Mouse (Mus musculus) myocyte (in vitro differentiated cells): ENCODE measurements around the gene Arntl. TPM values are rescaled to one million over a fixed set of nuclear protein-coding genes. Genes with fewer than 3 reads are reported as not detected.

Experiments used
- H3K27me3 ChIP-seq: one replicate; pipeline ENCODE4 v1.6.1; 2011; ENCODE audit not compliant: control insufficient read depth, insufficient read depth, insufficient read length
- H3K36me3 ChIP-seq: one replicate; pipeline ENCODE4 v1.6.1; 2011; ENCODE audit not compliant: control insufficient read depth, insufficient read depth
- H3K4me2 ChIP-seq: one replicate; pipeline ENCODE4 v1.6.1; 2011; ENCODE audit warnings: low read depth, control low read depth
- H3K4me3 ChIP-seq: one replicate; pipeline ENCODE4 v1.5.1; 2011; ENCODE audit warnings: mild to moderate bottlenecking, control low read depth, moderate library complexity
- H3K79me2 ChIP-seq: one replicate; pipeline ENCODE4 v1.6.1; 2011; ENCODE audit not compliant: control insufficient read depth, insufficient read depth
- H3ac ChIP-seq: one replicate; pipeline ENCODE4 v1.6.1; 2011; ENCODE audit not compliant: control insufficient read depth, insufficient read length
- CEBPB ChIP-seq: IDR thresholded peaks from 2 replicates; pipeline ENCODE4 v1.6.1; 2011; ENCODE audit warnings: mild to moderate bottlenecking, moderate library complexity; ENCODE audit not compliant: poor library complexity, insufficient read depth, severe bottlenecking
- E2F4 ChIP-seq: IDR thresholded peaks from one replicate; pipeline ENCODE4 v1.6.1; 2011; ENCODE audit warnings: mild to moderate bottlenecking, control low read depth, moderate library complexity; ENCODE audit not compliant: insufficient read depth
- MAX ChIP-seq: IDR thresholded peaks from one replicate; pipeline ENCODE4 v1.6.1; 2011; ENCODE audit warnings: low read depth, mild to moderate bottlenecking, control low read depth
- MYOD1 ChIP-seq, 3 experiments: IDR thresholded peaks; one replicate each; pipeline ENCODE4 v1.6.1; 2011; ENCODE audit warnings: control low read depth in 2 of 3, low read depth in 2 of 3, mild to moderate bottlenecking in 2 of 3, moderate library complexity in 1 of 3; ENCODE audit not compliant: insufficient read length in 2 of 3, control insufficient read depth in 1 of 3
- MYOG ChIP-seq, 3 experiments: IDR thresholded peaks; one replicate each; pipeline ENCODE4 v1.6.1; 2011; ENCODE audit warnings: control low read depth in 2 of 3, low read depth in 2 of 3, mild to moderate bottlenecking in 2 of 3; ENCODE audit not compliant: insufficient read length in 2 of 3, control insufficient read depth in 1 of 3, insufficient read depth in 1 of 3
- POLR2A ChIP-seq: IDR thresholded peaks from one replicate; pipeline ENCODE4 v1.6.1; 2011; ENCODE audit warnings: low read depth, mild to moderate bottlenecking, control low read depth, moderate library complexity; ENCODE audit not compliant: insufficient read length
- POLR2AphosphoS2 ChIP-seq: IDR thresholded peaks from one replicate; pipeline ENCODE4 v1.6.1; 2011; ENCODE audit warnings: low read depth, control low read depth; ENCODE audit not compliant: insufficient read length
- REST ChIP-seq: IDR thresholded peaks from one replicate; pipeline ENCODE4 v1.6.1; 2011; ENCODE audit warnings: mild to moderate bottlenecking, control low read depth, moderate library complexity; ENCODE audit not compliant: insufficient read depth, insufficient read length
- SRF ChIP-seq: IDR thresholded peaks from one replicate; pipeline ENCODE4 v1.6.1; 2011; ENCODE audit warnings: low read depth; ENCODE audit not compliant: control insufficient read depth, insufficient read length
- TCF12 ChIP-seq: IDR thresholded peaks from one replicate; pipeline ENCODE4 v1.6.1; 2011; ENCODE audit warnings: mild to moderate bottlenecking, control low read depth; ENCODE audit not compliant: poor library complexity, insufficient read depth, severe bottlenecking
- TCF3 ChIP-seq: IDR thresholded peaks from one replicate; pipeline ENCODE4 v1.6.1; 2011; ENCODE audit warnings: low read depth, control low read depth; ENCODE audit not compliant: insufficient read length
- USF1 ChIP-seq: IDR thresholded peaks from one replicate; pipeline ENCODE4 v1.6.1; 2011; ENCODE audit warnings: low read depth, mild to moderate bottlenecking, control low read depth, moderate library complexity
- polyA plus RNA-seq: library from polyadenylated mRNA; unstranded; fragments of >200 nt; fragmentation: generic; extraction: Trizol; gene quantifications from one replicate; pipeline ENCODE4 v1.2.1, GENCODE M21; 2012; ENCODE audit warnings: missing spikeins

The Arntl gene
- polyA plus RNA-seq = 10.5 TPM

- TF ChIP-seq E2F4 (no peak), SRF (no peak), MYOD1 (IDR thresholded peaks at IDR 0.05; ENCODE audit: control insufficient read depth in 1 of 3, insufficient read length in 2 of 3, low read depth in 2 of 3) (no peak), USF1 (no peak), MYOG (IDR thresholded peaks at IDR 0.05; ENCODE audit: control insufficient read depth in 1 of 3, insufficient read depth in 1 of 3, insufficient read length in 2 of 3, low read depth in 2 of 3) (no peak), TCF3 (no peak), POLR2AphosphoS2 (peak; percentile 90), POLR2A (peak; percentile 93), REST (no peak), CEBPB (no peak), TCF12 (no peak), MAX (no peak)
These were observed at the start of gene Arntl for GRCm38 (mm10) chr7:113206644-113207470. Gene Arntl (plus strand): TSS chr7:113207465.

DNA sequence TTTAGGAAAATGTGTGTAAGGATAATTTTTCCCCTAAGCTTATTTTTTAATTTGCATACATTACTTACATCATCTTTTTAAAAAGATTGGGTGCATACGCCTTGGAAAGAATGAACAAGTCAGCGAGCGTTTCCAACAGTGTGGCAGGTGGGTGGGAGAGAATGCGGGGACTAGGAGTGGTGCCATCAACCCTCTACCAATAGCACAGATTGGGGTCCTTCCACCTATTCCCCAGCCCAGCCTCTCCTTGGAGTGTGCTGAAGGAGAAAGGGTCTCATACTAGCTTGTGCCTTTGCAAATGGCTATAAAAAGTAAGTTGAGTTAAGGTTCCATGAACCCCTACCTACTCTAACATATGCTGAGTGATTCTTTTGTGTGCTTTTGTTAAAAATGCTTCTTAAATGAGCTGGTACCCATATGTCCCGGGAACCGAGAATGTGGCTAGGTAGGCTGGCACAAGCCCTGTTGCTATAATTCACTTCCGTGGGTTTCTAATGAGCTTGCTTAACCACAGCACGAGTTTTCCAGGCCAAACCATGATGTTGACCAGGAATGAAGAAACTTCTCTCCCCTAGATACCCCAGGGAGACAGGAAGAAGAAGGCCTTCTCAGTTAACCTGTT lies 46.1 kb upstream of the Arntl start:
- no peak overlapping the region for H3ac ChIP-seq
- TF ChIP-seq MAX (no peak), CEBPB (no peak), REST (no peak)
- H3K27me3 ChIP-seq = no peaks in the 10 kb centered on the region
- no peaks in the 10 kb centered on the region for H3K36me3 ChIP-seq
- no peak overlapping the region for H3K4me3 ChIP-seq
- no peaks in the 10 kb centered on the region for H3K79me2 ChIP-seq
- no peak overlapping the region for H3K4me2 ChIP-seq

More at GRCm38 (mm10) chr7:113206644-113207470, at the start of gene Arntl:
- peak within 1 kb of the TSS; percentile 40 for H3ac ChIP-seq
- peak within 1 kb of the TSS; percentile 95 for H3K4me2 ChIP-seq
- peak within 1 kb of the TSS; percentile 56 for H3K4me3 ChIP-seq
- H3K27me3 ChIP-seq = no peaks in the 10 kb centered on the region
- no peaks in the 10 kb centered on the region for H3K36me3 ChIP-seq
- H3K79me2 ChIP-seq = peaks cover 33% of the 10 kb centered on the region

DNA sequence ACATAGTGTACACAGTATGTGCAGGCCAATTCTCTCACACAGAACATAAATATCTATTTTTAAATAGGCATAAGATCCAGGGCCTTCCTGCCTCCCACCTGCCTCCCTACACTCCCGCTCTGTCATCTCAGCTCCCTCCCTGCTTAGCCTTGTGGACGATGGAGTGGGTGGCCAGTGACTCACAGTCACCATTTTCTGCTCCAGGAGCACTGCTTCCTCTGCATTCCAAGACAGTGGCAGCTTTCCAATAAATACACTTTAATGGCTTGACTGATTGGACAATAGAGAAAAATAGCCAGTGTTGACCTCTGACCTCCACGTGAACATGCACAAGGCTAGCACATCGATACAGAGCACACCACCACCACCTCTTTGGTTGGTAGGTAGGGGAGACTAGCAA lies 42.5 kb upstream of the Arntl start:
- no peaks in the 10 kb centered on the region for H3K27me3 ChIP-seq
- no peak for TF ChIP-seq REST
- peak in 2 of 3 experiments; percentile 38 to 76 for TF ChIP-seq MYOD1 (IDR thresholded peaks at IDR 0.05; ENCODE audit: control insufficient read depth in 1 of 3, insufficient read length in 2 of 3, low read depth in 2 of 3)
- TF ChIP-seq MAX = no peak
- no peak for TF ChIP-seq CEBPB

DNA sequence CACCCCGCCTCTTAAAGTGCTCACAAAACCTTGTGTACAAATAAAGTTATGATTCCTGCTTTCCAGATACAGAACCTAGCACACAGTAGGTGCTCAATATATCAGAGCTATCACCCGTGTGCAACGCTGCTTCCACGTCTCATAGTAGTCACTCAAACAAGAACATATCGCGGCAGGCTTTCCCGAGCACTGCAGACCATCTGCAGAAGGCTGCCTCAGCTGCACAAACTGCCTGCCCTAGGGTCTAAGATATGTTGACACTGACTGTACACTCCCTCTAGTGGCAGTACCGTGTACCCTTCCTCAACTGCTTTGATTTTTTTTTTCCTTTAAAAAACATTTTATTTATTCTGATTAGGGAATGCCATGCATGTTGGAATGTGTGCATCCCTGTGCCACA lies 40.2 kb upstream of the Arntl start:
- Histone ChIP-seq H3K79me2 (no peaks in the 10 kb centered on the region), H3ac (no peak overlapping the region), H3K27me3 (no peaks in the 10 kb centered on the region), H3K4me3 (no peak overlapping the region), H3K36me3 (no peaks in the 10 kb centered on the region), H3K4me2 (no peak overlapping the region)
- TF ChIP-seq POLR2A = no peak
- TF ChIP-seq REST = no peak
- no peak for TF ChIP-seq USF1
- no peak for TF ChIP-seq MYOD1 (IDR thresholded peaks at IDR 0.05; ENCODE audit: control insufficient read depth in 1 of 3, insufficient read length in 2 of 3, low read depth in 2 of 3)
- no peak for TF ChIP-seq MAX
- no peak for TF ChIP-seq CEBPB
- TF ChIP-seq TCF3 = no peak
- no peak for TF ChIP-seq MYOG (IDR thresholded peaks at IDR 0.05; ENCODE audit: control insufficient read depth in 1 of 3, insufficient read depth in 1 of 3, insufficient read length in 2 of 3, low read depth in 2 of 3)
- no peak for TF ChIP-seq TCF12
- TF ChIP-seq SRF = no peak
- no peak for TF ChIP-seq POLR2AphosphoS2
- no peak for TF ChIP-seq E2F4

More for the DNA sequence above, 42.5 kb upstream of the Arntl start:
- Histone ChIP-seq H3ac (no peak overlapping the region), H3K36me3 (no peaks in the 10 kb centered on the region), H3K4me3 (no peak overlapping the region), H3K4me2 (no peak overlapping the region), H3K79me2 (no peaks in the 10 kb centered on the region)

GRCm38 (mm10) chr7:113168609-113169008 lies 38.7 kb upstream of the Arntl start:
- no peaks in the 10 kb centered on the region for H3K27me3 ChIP-seq
- H3K4me3 ChIP-seq = no peak overlapping the region
- H3K4me2 ChIP-seq = peak overlapping the region; percentile 64
- no peaks in the 10 kb centered on the region for H3K36me3 ChIP-seq
- TF ChIP-seq MYOG (IDR thresholded peaks at IDR 0.05; ENCODE audit: control insufficient read depth in 1 of 3, insufficient read depth in 1 of 3, insufficient read length in 2 of 3, low read depth in 2 of 3) = no peak
- TF ChIP-seq CEBPB = no peak
- no peak for TF ChIP-seq MYOD1 (IDR thresholded peaks at IDR 0.05; ENCODE audit: control insufficient read depth in 1 of 3, insufficient read length in 2 of 3, low read depth in 2 of 3)
- no peak for TF ChIP-seq SRF
- TF ChIP-seq POLR2AphosphoS2 = no peak
- no peak for TF ChIP-seq TCF12
- no peak for TF ChIP-seq POLR2A
- TF ChIP-seq E2F4 = no peak
- TF ChIP-seq MAX = no peak
- no peak for TF ChIP-seq REST
- no peak for TF ChIP-seq USF1
- no peak for TF ChIP-seq TCF3
- no peak overlapping the region for H3ac ChIP-seq
- H3K79me2 ChIP-seq = no peaks in the 10 kb centered on the region
